Mouse (Mus musculus): ENCODE measurements at regions not wholly inside any gene's neighbourhood (a gene's known extent, or its start where the extent isn't known, plus 50 kb on each side); places are given as distances from the start of the nearest gene placed in this dataset.

GRCm38 (mm10) chr12:32481051-32481450 is 102.5 kb downstream of the Ccdc71l start:
- TF ChIP-seq POLR2A (IDR thresholded peaks at IDR 0.05; ENCODE audit: borderline replicate concordance, extremely low read depth, low read depth, low read length) (no peak), CTCF (IDR thresholded peaks at IDR 0.05; ENCODE audit: insufficient read depth, low read length) (no peak)

Data from lung, adult 2 months (tissue).